Mouse (Mus musculus) midbrain, postnatal 0 days (tissue): ENCODE measurements around the gene Fam53a. TPM values are rescaled to one million over a fixed set of nuclear protein-coding genes. Genes with fewer than 3 reads are reported as not detected.
A peak's percentile ranks its signal among the peaks of the same experiment; 100 is the strongest.

Experiments used
- ATAC-seq: fragments of 200-750 bp; cut with Nextera tagmentation; 2 replicates; pipeline ENCODE4 v1.8.0; 2017; ENCODE audit warnings: moderate number of reproducible peaks, mild to moderate bottlenecking, moderate TSS enrichment, moderate library complexity; ENCODE audit not compliant: low FRiP score
- DNase-seq: peaks from one replicate; pipeline ENCODE4 v3.0.0-alpha.2; 2015; ENCODE audit warnings: low spot score
- H3K27ac ChIP-seq: fragments of 300-500 bp; sonication (generic); 2 replicates; pipeline ENCODE4 v1.5.1; 2014; ENCODE audit warnings: low read depth, mild to moderate bottlenecking, low read length, mixed read lengths
- H3K27me3 ChIP-seq: fragments of 300-500 bp; sonication (generic); 2 replicates; pipeline ENCODE4 v1.6.1; 2014; ENCODE audit warnings: low read length, control low read depth, mixed read lengths; ENCODE audit not compliant: insufficient read depth
- H3K36me3 ChIP-seq: fragments of 300-500 bp; sonication (generic); 2 replicates; pipeline ENCODE4 v1.6.1; 2014; ENCODE audit warnings: low read length, control low read depth, mixed read lengths; ENCODE audit not compliant: insufficient read depth
- H3K4me1 ChIP-seq: fragments of 300-500 bp; sonication (generic); 2 replicates; pipeline ENCODE4 v1.6.1; 2014; ENCODE audit warnings: mild to moderate bottlenecking, control low read depth, antibody characterized with exemption, low read length, mixed read lengths; ENCODE audit not compliant: insufficient read depth
- H3K4me2 ChIP-seq: fragments of 300-500 bp; sonication (generic); 2 replicates; pipeline ENCODE4 v1.6.1; 2014; ENCODE audit warnings: low read depth, mild to moderate bottlenecking, low read length, mixed read lengths; ENCODE audit not compliant: poor library complexity, severe bottlenecking
- H3K4me3 ChIP-seq: fragments of 300-500 bp; sonication (generic); 2 replicates; pipeline ENCODE4 v1.5.1; 2014; ENCODE audit warnings: low read depth, mild to moderate bottlenecking, low read length, moderate library complexity
- H3K9ac ChIP-seq: fragments of 300-500 bp; sonication (generic); replicated peaks from 2 replicates; pipeline ENCODE4 v1.6.1; 2014; ENCODE audit warnings: mild to moderate bottlenecking, low read length, moderate library complexity, mixed read lengths; ENCODE audit not compliant: poor library complexity, severe bottlenecking
- H3K9me3 ChIP-seq: fragments of 300-500 bp; sonication (generic); 2 replicates; pipeline ENCODE4 v1.6.1; 2016; ENCODE audit warnings: low read length, control low read depth
- CTCF ChIP-seq: IDR thresholded peaks from 2 replicates; pipeline ENCODE4 v1.5.1; 2016; ENCODE audit warnings: antibody characterized with exemption, mild to moderate bottlenecking
- whole genome bisulfite sequencing: fragments of 180-500 bp; shearing (Covaris S2); extraction: QIAGEN DNeasy Blood & Tissue Kit; methylation state at CpG from one replicate; pipeline ENCODE4 v1.1.7; 2014; 5-methylcytosine and 5-hydroxymethylcytosine counted together
- polyA plus RNA-seq: library from polyadenylated mRNA; unstranded; fragments of >200 nt; fragmentation: Nextera tagmentation; extraction: Ambion mirVana; gene quantifications from 2 replicates; pipeline ENCODE4 v1.2.1, GENCODE M21; 2015
- total RNA-seq: library from RNA; depleted of rRNA; stranded (reverse); fragments of >200 nt; gene quantifications from 2 replicates; pipeline ENCODE4 v1.2.3, GENCODE M21; 2014

Fam53a gene
- total and polyA plus RNA-seq, 2 experiments from 2014 or later = 28.0 to 29.1 TPM

GRCm38 (mm10) chr5:33609226-33609625 is 20.2 kb downstream of the Fam53a start:
- WGBS = 97% methylated on average over 1 of the region's 1 CpGs
- Histone ChIP-seq H3K9ac (no peak overlapping the region), H3K4me3 (no peak overlapping the region), H3K36me3 (peaks cover 36% of the 10 kb centered on the region), H3K4me2 (no peak overlapping the region), H3K27me3 (no peaks in the 10 kb centered on the region), H3K4me1 (no peaks in the 10 kb centered on the region), H3K27ac (no peak overlapping the region), H3K9me3 (no peaks in the 10 kb centered on the region)
- ATAC-seq (no peak), DNase-seq (no peak)
- no peak for TF ChIP-seq CTCF

- no peak overlapping the region for H3K4me2 ChIP-seq
- DNase-seq (no peak), ATAC-seq (no peak)
- no peak overlapping the region for H3K4me3 ChIP-seq
- H3K27ac ChIP-seq = no peak overlapping the region
- 97% methylated on average over 15 of the region's 15 CpGs for whole genome bisulfite sequencing
- H3K9ac ChIP-seq = no peak overlapping the region
- no peaks in the 10 kb centered on the region for H3K27me3 ChIP-seq
- H3K4me1 ChIP-seq = no peaks in the 10 kb centered on the region
- peaks cover 38% of the 10 kb centered on the region for H3K36me3 ChIP-seq
- no peak for TF ChIP-seq CTCF
- no peaks in the 10 kb centered on the region for H3K9me3 ChIP-seq
These were observed 22.0 kb downstream of the Fam53a start for GRCm38 (mm10) chr5:33607434-33607833.

GRCm38 (mm10) chr5:33606631-33607030 is 22.8 kb downstream of the Fam53a start:
- Histone ChIP-seq H3K4me2 (no peak overlapping the region), H3K4me1 (no peaks in the 10 kb centered on the region), H3K9ac (no peak overlapping the region), H3K9me3 (no peaks in the 10 kb centered on the region), H3K27me3 (no peaks in the 10 kb centered on the region), H3K27ac (no peak overlapping the region), H3K4me3 (no peak overlapping the region), H3K36me3 (peaks cover 30% of the 10 kb centered on the region)
- TF ChIP-seq CTCF = no peak
- DNase-seq = peak; percentile 48
- WGBS = 67% methylated on average over 7 of the region's 7 CpGs
- no peak for ATAC-seq

- 85% methylated on average over 5 of the region's 5 CpGs for WGBS
- peaks cover 26% of the 10 kb centered on the region for H3K36me3 ChIP-seq
- DNase-seq = no peak
- H3K4me3 ChIP-seq = no peak overlapping the region
- H3K9ac ChIP-seq = no peak overlapping the region
- no peaks in the 10 kb centered on the region for H3K9me3 ChIP-seq
- no peak overlapping the region for H3K27ac ChIP-seq
- H3K4me1 ChIP-seq = no peaks in the 10 kb centered on the region
- H3K4me2 ChIP-seq = no peak overlapping the region
- no peak for TF ChIP-seq CTCF
- H3K27me3 ChIP-seq = no peaks in the 10 kb centered on the region
- ATAC-seq = no peak
These were observed 24.1 kb downstream of the Fam53a start for GRCm38 (mm10) chr5:33605314-33605713.

GRCm38 (mm10) chr5:33593620-33594019 is 35.8 kb downstream of the Fam53a start:
- Histone ChIP-seq H3K27ac (no peak overlapping the region), H3K9ac (no peak overlapping the region), H3K9me3 (no peaks in the 10 kb centered on the region), H3K4me1 (no peaks in the 10 kb centered on the region), H3K27me3 (no peaks in the 10 kb centered on the region), H3K4me2 (no peak overlapping the region), H3K4me3 (no peak overlapping the region), H3K36me3 (peaks cover 5% of the 10 kb centered on the region; the same call in 1 of the 2 replicates)
- 44% methylated on average over 2 of the region's 2 CpGs for WGBS
- TF ChIP-seq CTCF = peak; percentile 41
- DNase-seq (no peak), ATAC-seq (no peak)

- DNase-seq (peak; percentile 88), ATAC-seq (peak; percentile 72; the same call in 1 of the 2 replicates)
- H3K9ac ChIP-seq = no peak overlapping the region
- H3K36me3 ChIP-seq = no peaks in the 10 kb centered on the region
- 68% methylated on average over 5 of the region's 5 CpGs for WGBS
- no peak overlapping the region for H3K27ac ChIP-seq
- H3K27me3 ChIP-seq = no peaks in the 10 kb centered on the region
- peak; percentile 99 for TF ChIP-seq CTCF
- no peak overlapping the region for H3K4me3 ChIP-seq
- no peaks in the 10 kb centered on the region for H3K4me1 ChIP-seq
- no peak overlapping the region for H3K4me2 ChIP-seq
- no peaks in the 10 kb centered on the region for H3K9me3 ChIP-seq
These were observed 40.1 kb downstream of the Fam53a start for GRCm38 (mm10) chr5:33589221-33589888.
